Mouse (Mus musculus) limb, embryonic 12.5 days (tissue): Measurements from ENCODE around the gene Eci3. TPM values are rescaled to one million over a fixed set of nuclear protein-coding genes. Genes with fewer than 3 reads are reported as not detected.
A peak's percentile ranks its signal among the peaks of the same experiment; 100 is the strongest.

ENCODE experiments used
- ATAC-seq: fragments of 200-750 bp; cut with Nextera tagmentation; 2 replicates; pipeline ENCODE4 v1.8.0; 2017; ENCODE audit warnings: low read depth, moderate TSS enrichment; ENCODE audit not compliant: insufficient number of reproducible peaks, insufficient read depth, low FRiP score, low TSS enrichment
- H3K27ac ChIP-seq: fragments of 300-500 bp; sonication (generic); 2 replicates; pipeline ENCODE4 v1.5.1; 2016; ENCODE audit warnings: mild to moderate bottlenecking, moderate library complexity
- H3K27me3 ChIP-seq: fragments of 300-500 bp; sonication (generic); 2 replicates; pipeline ENCODE4 v1.6.1; 2016; ENCODE audit warnings: mild to moderate bottlenecking, moderate library complexity
- H3K36me3 ChIP-seq: fragments of 300-500 bp; sonication (generic); 2 replicates; pipeline ENCODE4 v1.6.1; 2016; ENCODE audit warnings: mild to moderate bottlenecking, moderate library complexity
- H3K4me1 ChIP-seq: fragments of 300-500 bp; sonication (generic); replicated peaks from 2 replicates; pipeline ENCODE4 v1.6.1; 2016
- H3K4me2 ChIP-seq: fragments of 300-500 bp; sonication (generic); 2 replicates; pipeline ENCODE4 v1.6.1; 2016; ENCODE audit warnings: mild to moderate bottlenecking, moderate library complexity
- H3K4me3 ChIP-seq: fragments of 300-500 bp; sonication (generic); replicated peaks from 2 replicates; pipeline ENCODE4 v1.5.1; 2016; ENCODE audit warnings: mild to moderate bottlenecking
- H3K9ac ChIP-seq: fragments of 300-500 bp; sonication (generic); replicated peaks from 2 replicates; pipeline ENCODE4 v1.6.1; 2016; ENCODE audit warnings: mild to moderate bottlenecking, moderate library complexity
- H3K9me3 ChIP-seq: fragments of 300-500 bp; sonication (generic); 2 replicates; pipeline ENCODE4 v1.6.1; 2016; ENCODE audit warnings: mild to moderate bottlenecking, moderate library complexity
- WGBS: fragments of 180-500 bp; shearing (Covaris S2); methylation state at CpG from one replicate; pipeline ENCODE4 v1.1.7; 2016; 5-methylcytosine and 5-hydroxymethylcytosine counted together
- polyA plus RNA-seq: library from polyadenylated mRNA; unstranded; fragments of >200 nt; fragmentation: Nextera tagmentation; extraction: Ambion mirVana; gene quantifications from 2 replicates; pipeline ENCODE4 v1.2.1, GENCODE M21; 2016

Eci3 gene
- polyA plus RNA-seq, 1 experiment from 2014 or later, result 0.73 TPM

GRCm38 (mm10) chr13:34934931-34935644 lies 28.5 kb downstream of the Eci3 start:
- H3K4me2 ChIP-seq, result no peak overlapping the region
- H3K4me3 ChIP-seq, result no peak overlapping the region
- H3K9ac ChIP-seq, result no peak overlapping the region
- H3K27me3 ChIP-seq, result no peaks in the 10 kb centered on the region
- H3K4me1 ChIP-seq, result no peaks in the 10 kb centered on the region
- H3K9me3 ChIP-seq, result 0 out of 2 replicates have a peak, but pooled peaks cover 5% of the 10 kb centered on the region
- ATAC-seq, result no peak
- H3K36me3 ChIP-seq, result no peaks in the 10 kb centered on the region
- WGBS, result 58% methylated on average over 10 of the region's 10 CpGs
- H3K27ac ChIP-seq, result no peak overlapping the region

GRCm38 (mm10) chr13:34924210-34924609 lies 39.4 kb downstream of the Eci3 start, which contains the start of the genes Fam217a and 4933417A18Rik:
Gene Fam217a (minus strand): TSS chr13:34924310.
Gene 4933417A18Rik (plus strand): TSS chr13:34924409.
- 85% methylated on average over 4 of the region's 4 CpGs for WGBS
- no peak for ATAC-seq
- Histone ChIP-seq H3K4me2 (no peak within 1 kb of the TSS), H3K4me1 (peaks cover 6% of the 10 kb centered on the region), H3K36me3 (no peaks in the 10 kb centered on the region), H3K27me3 (no peaks in the 10 kb centered on the region), H3K4me3 (no peak within 1 kb of the TSS), H3K9me3 (no peaks in the 10 kb centered on the region), H3K9ac (no peak within 1 kb of the TSS), H3K27ac (no peak within 1 kb of the TSS)

DNA sequence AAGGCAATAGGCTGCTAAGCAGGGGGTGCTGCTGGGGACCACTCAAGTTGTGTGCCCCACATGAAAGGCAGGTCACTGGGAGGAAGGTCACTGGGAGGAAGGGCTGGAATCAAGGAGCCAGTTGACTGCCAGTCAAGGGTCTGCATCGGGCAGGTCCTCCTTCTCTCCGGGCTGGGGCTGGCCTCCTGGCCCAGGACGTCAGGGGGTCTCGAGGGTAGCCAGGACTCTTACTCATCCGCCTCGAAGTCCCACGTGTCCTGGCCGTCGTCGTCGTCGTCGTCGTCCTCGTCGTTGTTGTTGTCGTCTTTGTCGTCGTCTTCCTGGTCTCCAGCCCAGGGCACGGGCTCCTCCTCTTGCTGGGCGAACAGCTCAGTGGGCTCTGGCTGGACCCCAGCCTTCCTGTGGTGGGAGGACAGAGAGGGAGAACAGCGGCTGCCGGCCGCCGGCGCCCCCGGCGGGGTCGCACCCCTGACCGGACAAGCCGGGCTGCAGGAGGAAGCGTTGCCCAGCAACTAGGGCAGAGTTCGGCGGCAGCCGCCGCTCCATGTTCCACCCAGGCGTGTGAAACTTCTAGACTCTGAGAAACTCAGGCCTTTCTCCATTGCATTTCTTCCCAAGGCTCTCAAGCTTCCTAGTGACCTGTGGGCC lies 47.0 kb downstream of the Eci3 start:
- H3K36me3 ChIP-seq, result no peaks in the 10 kb centered on the region
- H3K4me3 ChIP-seq, result peak overlapping the region; percentile 20
- H3K9me3 ChIP-seq, result no peaks in the 10 kb centered on the region
- peak overlapping the region; percentile 51; the same call in 1 of the 2 replicates for H3K9ac ChIP-seq
- peaks cover 11% of the 10 kb centered on the region for H3K4me1 ChIP-seq
- H3K27me3 ChIP-seq, result no peaks in the 10 kb centered on the region; the same call in 1 of the 2 replicates
- 54% methylated on average over 36 of the region's 37 CpGs for WGBS
- H3K27ac ChIP-seq, result no peak overlapping the region
- ATAC-seq, result no peak
- peak overlapping the region; percentile 51 for H3K4me2 ChIP-seq

DNA sequence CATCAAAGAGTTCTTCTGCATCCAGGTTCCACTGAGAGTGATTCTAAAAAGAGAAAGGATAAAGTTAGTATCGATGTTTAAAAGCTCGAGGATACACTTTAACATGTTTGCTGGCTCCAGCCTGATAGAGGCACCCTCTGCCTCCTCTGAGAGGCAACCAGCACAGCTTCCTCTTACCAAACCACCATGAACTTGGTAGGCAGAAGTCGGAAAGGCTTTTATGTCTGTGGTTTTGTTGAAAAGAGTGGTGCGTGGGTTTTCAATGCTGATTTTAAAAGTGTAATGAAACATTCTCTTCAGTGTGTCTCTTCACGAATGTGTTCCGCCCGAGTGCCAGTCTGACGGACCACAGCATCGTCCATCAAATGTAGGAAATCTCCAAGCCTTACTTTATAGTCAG lies 49.0 kb downstream of the Eci3 start:
- H3K27ac ChIP-seq, result no peak overlapping the region
- H3K4me1 ChIP-seq, result peaks cover 7% of the 10 kb centered on the region; the same call in 1 of the 2 replicates
- no peaks in the 10 kb centered on the region for H3K36me3 ChIP-seq
- H3K4me3 ChIP-seq, result no peak overlapping the region
- no peaks in the 10 kb centered on the region for H3K9me3 ChIP-seq
- H3K9ac ChIP-seq, result no peak overlapping the region
- H3K4me2 ChIP-seq, result no peak overlapping the region
- ATAC-seq, result no peak
- H3K27me3 ChIP-seq, result no peaks in the 10 kb centered on the region; the same call in 1 of the 2 replicates
- 86% methylated on average over 9 of the region's 9 CpGs for WGBS

Other genes with a start within 250 kb of the Eci3 start
- not detected in 2 replicates for gene Fam50b, start 229.0 kb downstream of the Eci3 start, polyA plus RNA-seq
- 95.0 and 98.6 TPM in 2 replicates for gene Prpf4b, start 88.5 kb downstream of the Eci3 start, polyA plus RNA-seq
- 0.78 and 1.0 TPM in 2 replicates for gene Fam217a, start 39.5 kb downstream of the Eci3 start, polyA plus RNA-seq
- not detected in 2 replicates for gene 4933417A18Rik, start 39.4 kb downstream of the Eci3 start, polyA plus RNA-seq
- 134 and 140 TPM in 2 replicates for gene Eci2, start 63.3 kb upstream of the Eci3 start, polyA plus RNA-seq